Mouse (Mus musculus) CH12F3 (cell line): ENCODE measurements around the gene Ing4.
"Not testable (repeated sequence)": the region's sequence is repeated elsewhere in the genome, so short reads cannot be mapped to it uniquely, and the experiment has no call there.

Source experiments
- in situ Hi-C: fragments of 300-500 bp; cut with MboI; formaldehyde crosslinking; loops from 2 replicates; pipeline ENCODE4 v1.14.3; 2020; ENCODE audit warnings: low sequenced_read_pairs

Ing4 gene

GRCm38 (mm10) chr6:125040221-125040620, 661 bp downstream of the Ing4 start:
- in situ Hi-C loops, result no loop called here

GRCm38 (mm10) chr6:125041047-125041446, 1.5 kb downstream of the Ing4 start:
- in situ Hi-C loops, result no loop called here

GRCm38 (mm10) chr6:125042081-125042480, 2.5 kb downstream of the Ing4 start:
- in situ Hi-C loops, result no loop called here

- in situ Hi-C loops, result no loop called here
Measured at GRCm38 (mm10) chr6:125046691-125047090, 7.1 kb downstream of the Ing4 start.

DNA sequence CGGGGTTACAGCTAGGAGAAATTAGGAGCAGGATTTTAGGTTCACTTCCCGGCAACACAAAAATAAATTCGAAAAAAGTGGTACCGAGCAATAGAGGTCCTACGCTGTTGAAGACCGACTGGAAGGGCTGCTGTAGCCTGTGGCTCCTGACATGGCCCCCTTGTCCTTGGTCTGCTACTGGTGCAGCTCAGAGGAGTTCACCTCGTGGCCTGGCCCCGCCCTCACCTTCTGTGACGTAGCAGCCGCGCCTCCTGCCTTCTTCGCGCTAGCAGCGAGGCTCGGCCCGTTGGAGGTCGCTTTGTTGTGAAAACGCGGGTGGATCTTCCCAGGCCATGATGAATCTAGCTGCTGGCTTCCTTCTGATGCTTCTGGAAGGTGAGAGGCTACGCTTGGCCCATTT, 10.1 kb downstream of the Ing4 start, which contains the start of gene Acrbp:
Acrbp (plus strand) TSS at position 12 of the 400 bp plus-strand sequence.
- in situ Hi-C loops, result no loop called here

- in situ Hi-C loops, result no loop called here
Measured at GRCm38 (mm10) chr6:125051237-125051636, 11.7 kb downstream of the Ing4 start.

GRCm38 (mm10) chr6:125061493-125061892, 21.9 kb downstream of the Ing4 start:
- in situ Hi-C loops, result no loop called here

DNA sequence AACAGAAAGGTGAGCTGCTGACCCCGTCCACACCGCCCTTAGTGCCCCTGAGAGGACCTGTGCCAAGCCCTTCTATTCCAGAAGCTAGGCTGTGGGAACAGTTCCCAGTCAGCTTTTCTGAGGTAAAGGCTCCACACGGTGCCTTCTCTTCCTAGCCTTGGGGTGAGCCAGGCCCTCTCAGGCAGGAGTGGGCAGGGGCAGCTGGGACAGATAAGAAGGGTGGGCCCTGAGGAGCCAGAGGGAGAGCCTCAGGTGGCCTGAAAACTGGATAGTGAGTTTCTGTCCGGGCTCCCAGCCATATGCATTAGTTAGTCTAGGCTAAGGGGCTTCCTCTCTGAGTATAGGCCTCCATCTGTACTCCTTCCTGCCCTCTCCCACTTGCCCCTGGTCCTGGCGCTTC, 23.0 kb downstream of the Ing4 start:
- in situ Hi-C loops, result no loop called here

DNA sequence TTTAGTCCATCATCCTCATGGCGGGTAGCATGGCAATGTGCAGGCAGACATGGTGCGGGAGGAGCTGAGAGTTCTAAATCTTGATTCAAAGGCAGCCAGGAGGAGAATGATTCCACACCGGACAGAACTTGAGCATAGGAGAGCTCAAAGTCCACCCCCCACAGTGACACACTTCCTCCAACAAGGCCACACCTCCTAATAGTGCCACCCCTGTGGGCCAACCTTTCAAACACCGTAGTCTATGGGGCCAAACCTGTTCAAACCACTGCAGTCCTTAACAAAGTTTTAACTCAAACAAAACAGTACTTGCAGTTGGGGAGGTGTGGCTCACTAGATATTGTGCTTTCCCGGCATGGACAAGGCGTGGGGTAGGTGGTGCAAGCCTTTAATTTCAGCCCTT, 24.3 kb downstream of the Ing4 start:
- in situ Hi-C loops, result no loop called here

DNA sequence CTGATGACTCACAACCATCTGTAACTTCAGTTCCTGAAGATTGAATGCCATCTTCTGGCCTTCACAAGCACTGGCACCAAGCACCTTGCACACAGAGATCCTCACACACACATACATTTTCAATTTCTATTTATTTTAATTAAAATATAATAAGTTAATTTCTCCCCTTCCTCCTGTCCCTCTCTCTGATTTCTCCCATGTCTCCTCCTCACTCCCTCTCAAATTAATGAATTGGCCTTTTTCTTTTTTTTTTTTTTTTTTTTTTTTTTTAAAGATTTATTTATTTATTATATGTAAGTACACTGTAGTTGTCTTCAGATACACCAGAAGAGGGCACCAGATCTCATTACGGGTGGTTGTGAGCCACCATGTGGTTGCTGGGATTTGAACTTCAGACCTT, 25.7 kb downstream of the Ing4 start:
- in situ Hi-C loops, result not testable (repeated sequence)

DNA sequence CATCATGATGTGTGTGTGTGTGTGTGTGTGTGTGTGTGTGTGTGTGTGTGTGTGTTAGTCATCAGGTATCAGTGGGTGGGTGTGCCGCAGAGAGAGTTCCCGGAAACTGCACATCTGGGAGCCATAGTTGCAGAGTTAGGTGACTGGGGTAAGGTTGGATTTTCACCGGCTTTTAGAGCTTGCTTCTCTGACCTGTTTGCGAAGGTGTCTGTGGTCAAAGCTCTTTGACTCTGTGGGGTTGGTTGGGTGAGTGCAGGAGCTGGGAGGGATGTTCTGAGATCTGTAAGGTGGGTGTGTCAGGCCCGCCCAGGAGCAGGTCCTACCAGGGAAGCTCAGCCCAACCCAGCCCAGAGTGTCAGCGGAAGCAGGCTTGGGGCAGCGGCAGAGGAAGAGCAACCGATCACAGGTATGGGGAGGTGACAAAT, 28.0 kb downstream of the Ing4 start, which contains the start of gene Lpar5:
Lpar5 (plus strand) TSS at position 350 of the 425 bp plus-strand sequence.
- in situ Hi-C loops, result no loop called here

DNA sequence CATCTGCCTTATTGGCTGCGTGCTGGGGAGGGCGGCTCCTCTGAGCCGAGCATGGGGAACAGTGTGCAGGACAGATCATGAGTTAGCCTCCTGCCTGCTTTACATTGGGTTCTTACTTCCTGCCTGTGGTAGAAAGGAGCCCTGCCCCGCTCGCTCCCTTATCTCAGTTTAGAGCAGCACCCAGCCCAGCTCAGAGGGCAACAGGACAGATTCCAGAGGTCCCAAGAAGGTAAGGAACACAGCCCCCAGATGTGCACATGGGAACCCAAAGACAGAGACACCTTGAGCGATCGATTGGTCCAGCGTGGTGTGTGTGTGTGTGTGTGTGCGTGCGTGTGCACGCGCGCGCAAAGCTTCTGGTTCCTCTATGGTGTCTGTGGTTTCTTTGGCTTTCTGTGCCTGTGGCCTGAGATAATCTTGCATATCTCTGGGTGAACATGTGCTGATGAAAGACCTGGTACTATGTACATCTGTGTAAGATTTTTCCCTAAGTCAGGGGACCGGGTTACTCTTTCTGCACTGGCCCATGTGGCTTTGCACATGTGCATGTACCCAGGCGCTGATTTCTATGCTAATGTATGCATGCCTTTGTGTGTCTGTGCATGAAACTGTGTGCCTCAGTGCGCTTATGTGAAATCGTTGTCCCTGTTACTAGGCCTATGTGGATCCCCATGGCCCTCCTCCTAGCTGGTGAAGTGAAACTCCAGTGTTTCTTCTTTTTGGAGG, 31.8 kb downstream of the Ing4 start:
- in situ Hi-C loops, result no loop called here

DNA sequence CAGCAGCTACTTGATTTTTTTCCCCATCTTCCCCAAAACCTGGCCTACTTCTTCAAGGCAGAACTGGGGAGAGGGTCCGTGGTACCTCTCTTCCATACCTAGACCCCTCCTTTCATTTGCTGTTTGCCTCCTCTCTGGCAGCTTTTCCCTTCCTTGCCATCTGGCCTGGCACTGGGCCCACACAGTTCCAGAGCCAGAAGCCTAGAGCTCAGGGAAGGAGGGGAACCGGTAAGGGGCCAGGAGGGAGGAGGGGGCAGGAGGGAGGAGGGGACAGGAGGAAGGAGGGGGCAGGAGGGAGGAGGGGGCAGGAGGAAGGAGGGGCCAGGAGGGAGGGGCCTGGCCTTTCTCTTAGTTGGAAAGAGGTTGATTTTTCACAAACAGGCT, 32.3 kb downstream of the Ing4 start:
- in situ Hi-C loops, result no loop called here

GRCm38 (mm10) chr6:125073825-125074224, 34.3 kb downstream of the Ing4 start:
- in situ Hi-C loops, result no loop called here

DNA sequence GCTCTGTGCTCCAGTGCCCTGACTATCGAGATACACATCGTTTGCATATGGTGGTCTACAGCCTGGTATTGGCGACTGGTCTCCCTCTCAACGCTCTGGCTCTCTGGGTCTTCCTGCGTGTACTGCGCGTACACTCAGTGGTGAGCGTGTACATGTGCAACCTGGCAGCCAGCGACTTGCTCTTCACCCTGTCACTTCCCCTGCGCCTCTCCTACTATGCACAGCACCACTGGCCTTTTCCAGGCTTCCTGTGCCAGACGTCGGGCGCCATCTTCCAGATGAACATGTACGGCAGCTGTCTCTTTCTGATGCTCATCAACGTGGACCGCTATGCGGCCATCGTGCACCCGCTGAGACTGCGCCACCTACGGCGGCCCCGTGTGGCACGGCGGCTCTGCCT, 41.8 kb downstream of the Ing4 start:
- in situ Hi-C loops, result no loop called here

- in situ Hi-C loops, result no loop called here
Measured at GRCm38 (mm10) chr6:125081797-125082560, 42.4 kb downstream of the Ing4 start.

DNA sequence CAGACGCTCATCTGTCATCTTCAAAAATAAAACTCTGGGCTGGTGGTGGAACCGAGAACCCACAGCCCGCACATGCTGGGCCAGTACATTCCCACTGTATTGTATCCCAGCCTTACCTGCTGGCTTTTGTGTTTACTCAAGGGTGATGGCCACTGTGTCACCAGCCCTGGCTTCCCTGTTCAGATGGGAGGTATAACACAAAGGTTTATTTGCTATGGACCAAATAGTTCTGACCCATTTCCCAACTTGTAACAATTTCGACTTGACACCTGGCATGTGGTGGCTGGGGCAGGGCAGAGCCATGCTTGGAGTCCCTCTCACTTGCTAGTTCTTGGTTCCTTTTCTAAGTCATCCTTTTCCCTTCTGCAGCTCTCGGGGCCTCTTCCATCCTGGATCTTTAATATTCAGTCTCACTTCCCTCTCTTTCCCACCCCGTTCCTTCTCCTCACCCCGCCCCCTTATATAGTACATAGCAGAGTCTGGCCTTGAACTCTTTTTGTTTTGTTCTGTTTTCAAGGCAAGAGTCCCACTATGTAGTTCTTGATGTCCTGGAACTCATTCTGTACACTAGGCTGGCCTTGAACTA, 43.3 kb downstream of the Ing4 start:
- in situ Hi-C loops, result no loop called here

DNA sequence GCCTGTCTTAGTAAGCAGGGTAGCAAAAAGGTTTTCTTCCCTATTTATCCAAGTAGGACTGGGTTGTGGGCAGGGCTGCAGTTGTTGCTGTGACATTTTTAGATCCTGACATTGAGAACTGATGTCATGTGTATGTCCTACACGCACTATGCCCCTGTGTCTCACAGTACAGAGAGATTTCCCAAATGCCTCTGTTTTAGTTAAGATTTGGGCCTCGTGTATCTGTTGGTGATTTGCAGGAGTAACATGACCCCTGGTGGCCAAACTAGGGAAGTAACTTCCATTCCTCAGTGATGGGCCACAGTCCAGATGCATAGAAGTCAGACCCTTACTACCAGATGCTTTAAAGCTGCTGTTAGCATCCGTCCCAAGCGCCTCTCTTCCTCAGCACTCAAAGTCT, 44.9 kb downstream of the Ing4 start:
- in situ Hi-C loops, result no loop called here

DNA sequence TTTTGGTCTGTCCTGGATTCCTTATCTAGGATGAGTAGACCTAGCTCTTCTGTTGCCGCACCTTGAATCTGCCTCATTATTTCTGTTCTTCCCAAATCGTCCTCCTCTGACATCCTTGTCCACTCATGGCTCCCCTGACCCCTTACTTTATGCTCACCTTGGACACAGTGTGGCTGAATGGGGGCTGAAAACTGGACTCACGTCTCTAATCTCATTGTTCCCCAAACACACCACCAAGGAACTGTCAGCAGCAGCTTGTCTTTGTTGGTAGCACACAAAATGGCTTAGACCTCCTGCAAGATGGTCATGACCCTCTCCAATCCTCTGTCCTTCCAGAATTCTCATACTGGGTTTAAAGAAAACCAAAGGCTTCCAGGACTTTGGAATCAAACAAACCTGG, 48.4 kb downstream of the Ing4 start:
- in situ Hi-C loops, result no loop called here

GRCm38 (mm10) chr6:125088561-125089321, 49.2 kb downstream of the Ing4 start:
- in situ Hi-C loops, result no loop called here
